Comparison of ENCODE assay signal across 15 mouse cellular contexts in genomic region chr5:141677034-141677433, GRCm38 (mm10).
"Had no signal": no experiment of that assay in that cellular context is flagged by ENCODE, and none has a peak within 500 bp of the region (broad histone marks: within the 10 kb centered on the region; RNA-seq: fewer than 3 reads in every experiment).

No protein-coding gene starts in this region.

- H3K27me3 ChIP-seq: limb, embryonic 15.5 days; liver, embryonic 12.5 days; neural tube, embryonic 15.5 days had no signal

- H3K4me1 ChIP-seq: limb, embryonic 15.5 days; liver, embryonic 12.5 days; midbrain, embryonic 10.5 days had no signal

- H3K9me3 ChIP-seq: limb, embryonic 15.5 days; liver, embryonic 12.5 days; midbrain, embryonic 10.5 days; neural tube, embryonic 15.5 days had no signal

- H3K4me3 ChIP-seq: limb, embryonic 15.5 days; liver, embryonic 12.5 days; midbrain, embryonic 10.5 days; myocyte; neural tube, embryonic 15.5 days had no signal

- H3K4me2 ChIP-seq: limb, embryonic 15.5 days; liver, embryonic 12.5 days; lung, embryonic 14.5 days; neural tube, embryonic 15.5 days had no signal

- H3K27ac ChIP-seq: kidney, postnatal 0 days; limb, embryonic 15.5 days; liver, embryonic 12.5 days; midbrain, embryonic 10.5 days; neural tube, embryonic 15.5 days had no signal

- H3K36me3 ChIP-seq: limb, embryonic 15.5 days; liver, embryonic 12.5 days; midbrain, embryonic 10.5 days; neural tube, embryonic 15.5 days had no signal

- DNase-seq: kidney, adult 11 months; kidney, adult 9 months; kidney, postnatal 36 days; lung, embryonic 14.5 days; lung, postnatal 10 days; lung, postnatal 4 days; midbrain, embryonic 14.5 days; spleen, adult 18-20 months; thymus, postnatal 25 days had no signal

- ATAC-seq: liver, embryonic 12.5 days had no signal

- H3K9ac ChIP-seq: limb, embryonic 15.5 days; liver, embryonic 12.5 days; lung, embryonic 14.5 days; neural tube, embryonic 15.5 days had no signal
